Mouse (Mus musculus): ENCODE measurements around the gene Ptprb. TPM values are rescaled to one million over a fixed set of nuclear protein-coding genes. Genes with fewer than 3 reads are reported as not detected.

The Ptprb gene
- polyA plus RNA-seq, 1 experiment from 2014 or later, result 2.0 TPM

DNA sequence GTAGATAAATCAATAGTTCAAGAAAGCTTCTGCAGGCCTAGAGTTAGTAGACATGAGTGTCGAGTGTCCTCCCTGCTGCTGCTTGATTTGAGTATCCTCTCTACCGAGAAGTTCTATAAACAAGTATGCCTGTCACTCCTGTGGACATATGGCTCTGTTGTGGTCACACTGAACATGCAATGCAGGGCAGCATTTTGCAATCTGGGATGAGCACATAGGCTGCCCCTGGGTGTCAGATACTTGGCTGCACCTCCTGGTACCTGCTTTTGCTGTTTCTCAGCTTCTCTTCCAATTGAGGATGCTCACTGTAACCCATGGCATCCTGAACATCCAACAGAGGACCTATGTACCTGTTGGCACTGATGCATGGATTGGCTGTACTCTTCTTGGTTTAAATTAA lies 34.1 kb downstream of the Ptprb start:
- no peaks in the 10 kb centered on the region for H3K9me3 ChIP-seq (replicated peaks)
- H3K27me3 ChIP-seq (ENCODE audit: low read depth, poor library complexity, severe bottlenecking), result no peaks in the 10 kb centered on the region
- no peaks in the 10 kb centered on the region for H3K36me3 ChIP-seq
- DNase-seq (ENCODE audit: low spot score), result no peak
- no peak overlapping the region for H3K4me3 ChIP-seq
- H3K4me1 ChIP-seq, result 0 out of 2 replicates have a peak, but pooled peaks cover 5% of the 10 kb centered on the region
- no peak overlapping the region for H3K27ac ChIP-seq (replicated peaks)
- 88% methylated on average over 2 of the region's 2 CpGs for whole genome bisulfite sequencing

DNA sequence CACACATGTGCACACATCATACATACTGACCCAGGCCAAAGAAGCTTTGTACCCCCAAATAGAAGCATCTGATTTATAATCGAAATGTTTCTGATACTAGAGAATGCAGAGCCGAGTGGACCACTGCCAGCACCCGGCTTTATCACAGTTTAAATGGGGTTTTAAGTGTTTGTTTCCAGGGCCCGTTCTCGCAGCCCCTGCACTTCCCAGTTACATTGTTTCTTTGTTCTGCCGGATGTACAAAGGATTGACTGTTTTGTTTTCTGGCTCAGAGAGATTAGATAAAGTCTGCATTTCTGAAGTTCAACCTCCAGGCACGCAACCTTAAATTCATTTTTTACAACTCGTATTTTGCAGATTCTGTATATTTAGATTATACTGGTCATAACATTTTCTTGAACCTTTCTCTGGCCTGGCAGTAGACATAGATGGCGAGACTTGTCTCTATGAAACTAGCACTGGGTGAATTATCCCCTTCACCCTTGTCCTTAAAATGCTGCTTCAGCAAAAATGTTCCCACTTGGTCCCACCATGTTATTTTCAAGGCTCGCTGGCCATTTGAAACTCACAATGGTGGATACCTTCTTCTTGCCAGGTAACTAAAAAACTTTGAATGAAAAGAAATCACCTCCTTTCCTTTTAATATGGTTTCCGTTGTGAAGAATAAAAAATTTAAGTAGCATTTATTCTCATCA lies 35.3 kb downstream of the Ptprb start:
- DNase-seq (ENCODE audit: low spot score), result no peak
- WGBS, result 59% methylated on average over 11 of the region's 11 CpGs
- Histone ChIP-seq H3K27ac (replicated peaks) (no peak overlapping the region), H3K4me3 (no peak overlapping the region), H3K36me3 (no peaks in the 10 kb centered on the region), H3K9me3 (replicated peaks) (no peaks in the 10 kb centered on the region), H3K4me1 (0 out of 2 replicates have a peak, but pooled peaks cover 5% of the 10 kb centered on the region), H3K27me3 (ENCODE audit: low read depth, poor library complexity, severe bottlenecking) (no peaks in the 10 kb centered on the region)

DNA sequence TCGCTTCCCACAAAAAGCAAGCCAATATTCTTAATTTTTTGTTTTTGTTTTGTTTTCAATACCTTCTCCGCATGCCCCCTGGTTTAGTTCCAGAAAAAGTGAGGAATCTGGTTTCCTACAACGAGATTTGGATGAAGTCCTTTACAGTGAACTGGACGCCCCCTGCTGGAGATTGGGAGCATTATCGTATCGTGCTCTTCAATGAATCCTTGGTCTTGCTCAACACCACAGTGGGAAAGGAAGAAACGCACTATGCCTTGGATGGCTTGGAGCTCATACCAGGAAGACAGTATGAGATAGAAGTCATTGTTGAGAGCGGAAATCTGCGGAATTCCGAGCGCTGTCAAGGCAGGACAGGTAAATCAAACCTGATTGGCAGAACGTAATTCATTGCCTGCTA lies 43.9 kb downstream of the Ptprb start:
- Histone ChIP-seq H3K27ac (replicated peaks) (no peak overlapping the region), H3K36me3 (no peaks in the 10 kb centered on the region), H3K9me3 (replicated peaks) (no peaks in the 10 kb centered on the region), H3K4me1 (no peaks in the 10 kb centered on the region), H3K4me3 (no peak overlapping the region), H3K27me3 (ENCODE audit: low read depth, poor library complexity, severe bottlenecking) (no peaks in the 10 kb centered on the region)
- WGBS, result 21% methylated on average over 12 of the region's 12 CpGs
- DNase-seq (ENCODE audit: low spot score), result peak; percentile 71

DNA sequence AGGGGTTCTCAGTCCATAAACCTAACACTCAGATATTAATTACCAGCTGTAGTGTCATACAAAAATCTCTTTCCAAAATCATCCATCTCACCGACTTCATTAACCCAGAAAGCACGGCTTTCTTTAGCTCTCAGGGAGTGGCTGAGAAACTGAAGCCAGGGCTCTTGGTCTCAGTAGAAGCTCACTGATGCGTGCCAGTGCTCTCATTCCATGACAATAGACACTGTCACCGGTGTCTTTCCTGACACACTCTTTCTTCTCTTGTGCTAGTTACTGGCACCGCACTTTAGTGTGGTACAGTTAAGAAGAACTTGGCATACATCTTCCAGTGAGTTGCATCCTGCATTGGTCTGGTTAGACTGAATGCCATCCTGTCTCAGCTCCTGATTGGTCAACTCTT lies 53.8 kb downstream of the Ptprb start:
- Histone ChIP-seq H3K9me3 (replicated peaks) (no peaks in the 10 kb centered on the region), H3K27me3 (ENCODE audit: low read depth, poor library complexity, severe bottlenecking) (peaks cover 13% of the 10 kb centered on the region), H3K4me3 (no peak overlapping the region), H3K36me3 (no peaks in the 10 kb centered on the region), H3K27ac (replicated peaks) (no peak overlapping the region), H3K4me1 (peaks cover 20% of the 10 kb centered on the region)
- 34% methylated on average over 5 of the region's 5 CpGs for WGBS
- DNase-seq (ENCODE audit: low spot score), result no peak

DNA sequence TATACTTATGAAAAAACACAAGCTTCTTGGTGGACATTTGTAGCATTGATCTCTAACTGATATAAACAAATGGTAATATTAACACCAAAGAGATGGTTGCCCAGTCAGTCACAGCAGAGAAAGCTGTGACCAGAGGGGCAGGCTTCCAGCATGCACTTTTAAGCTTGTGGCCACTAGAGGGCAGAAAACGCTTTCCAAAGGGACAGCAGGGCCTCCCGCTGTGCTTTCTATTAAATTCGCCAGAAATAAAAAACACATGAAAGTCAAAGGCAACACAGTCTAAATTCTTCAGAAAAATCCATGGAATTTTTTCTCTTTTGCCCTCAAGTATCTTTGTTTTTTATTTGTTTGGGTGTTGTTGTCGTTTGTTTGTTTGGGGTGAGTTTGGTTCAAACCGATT lies 55.1 kb downstream of the Ptprb start:
- WGBS, result 16% methylated on average over 5 of the region's 5 CpGs
- DNase-seq (ENCODE audit: low spot score), result peak; percentile 67
- H3K9me3 ChIP-seq (replicated peaks), result no peaks in the 10 kb centered on the region

DNA sequence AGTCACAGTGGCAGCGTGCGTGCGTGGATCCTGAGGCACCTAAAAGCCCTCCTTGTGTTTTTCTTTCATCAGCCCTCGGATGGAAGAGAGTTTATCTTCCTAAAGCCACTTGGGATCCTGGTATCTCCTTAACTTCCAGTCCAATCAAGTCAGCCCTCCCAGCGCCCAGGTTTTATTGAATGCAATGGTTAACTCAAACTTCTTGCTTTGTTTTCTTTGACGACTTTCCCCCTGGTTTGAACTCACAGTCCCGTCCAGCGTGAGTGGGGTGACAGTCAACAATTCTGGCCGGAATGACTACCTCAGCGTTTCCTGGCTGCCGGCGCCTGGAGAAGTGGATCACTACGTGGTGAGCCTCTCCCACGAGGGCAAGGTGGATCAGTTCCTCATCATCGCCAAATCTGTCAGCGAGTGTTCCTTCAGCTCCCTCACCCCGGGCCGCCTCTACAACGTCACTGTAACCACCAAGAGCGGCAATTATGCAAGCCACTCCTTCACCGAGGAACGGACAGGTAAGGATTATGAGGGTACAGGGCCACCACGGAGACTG lies 55.7 kb downstream of the Ptprb start:
- Histone ChIP-seq H3K9me3 (replicated peaks) (no peaks in the 10 kb centered on the region), H3K36me3 (no peaks in the 10 kb centered on the region), H3K27me3 (ENCODE audit: low read depth, poor library complexity, severe bottlenecking) (peaks cover 13% of the 10 kb centered on the region), H3K27ac (replicated peaks) (no peak overlapping the region), H3K4me3 (peak overlapping the region; percentile 28), H3K4me1 (peaks cover 20% of the 10 kb centered on the region)
- peak; percentile 19 for DNase-seq (ENCODE audit: low spot score)
- WGBS, result 19% methylated on average over 23 of the region's 23 CpGs

More for the DNA sequence above, 55.1 kb downstream of the Ptprb start:
- Histone ChIP-seq H3K36me3 (no peaks in the 10 kb centered on the region), H3K27me3 (ENCODE audit: low read depth, poor library complexity, severe bottlenecking) (peaks cover 13% of the 10 kb centered on the region), H3K4me3 (peak overlapping the region; percentile 28), H3K4me1 (peaks cover 20% of the 10 kb centered on the region), H3K27ac (replicated peaks) (no peak overlapping the region)

DNA sequence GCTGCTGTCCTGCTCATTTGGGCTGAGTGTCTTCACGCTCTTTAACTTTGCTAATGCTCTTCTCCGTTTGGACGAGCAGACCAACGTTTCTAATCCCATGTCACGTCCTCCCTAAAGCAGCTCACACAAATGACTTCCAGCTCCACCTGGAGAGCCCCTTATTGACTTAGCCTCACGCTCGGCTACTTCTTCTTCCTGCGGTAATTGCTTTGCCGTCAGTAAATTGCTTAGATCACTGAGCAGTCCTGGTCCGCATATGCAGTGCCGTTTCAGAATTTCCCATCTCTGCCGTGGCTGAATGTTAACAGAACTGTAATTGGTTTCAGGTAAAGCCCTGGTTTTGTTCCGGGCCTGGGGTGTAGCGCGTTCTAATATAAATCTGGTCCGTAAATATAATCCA lies 58.3 kb downstream of the Ptprb start:
- Histone ChIP-seq H3K27ac (replicated peaks) (no peak overlapping the region), H3K4me3 (no peak overlapping the region), H3K36me3 (no peaks in the 10 kb centered on the region), H3K4me1 (peaks cover 20% of the 10 kb centered on the region), H3K9me3 (replicated peaks) (no peaks in the 10 kb centered on the region), H3K27me3 (ENCODE audit: low read depth, poor library complexity, severe bottlenecking) (peaks cover 13% of the 10 kb centered on the region)
- DNase-seq (ENCODE audit: low spot score), result no peak
- 60% methylated on average over 16 of the region's 16 CpGs for WGBS

DNA sequence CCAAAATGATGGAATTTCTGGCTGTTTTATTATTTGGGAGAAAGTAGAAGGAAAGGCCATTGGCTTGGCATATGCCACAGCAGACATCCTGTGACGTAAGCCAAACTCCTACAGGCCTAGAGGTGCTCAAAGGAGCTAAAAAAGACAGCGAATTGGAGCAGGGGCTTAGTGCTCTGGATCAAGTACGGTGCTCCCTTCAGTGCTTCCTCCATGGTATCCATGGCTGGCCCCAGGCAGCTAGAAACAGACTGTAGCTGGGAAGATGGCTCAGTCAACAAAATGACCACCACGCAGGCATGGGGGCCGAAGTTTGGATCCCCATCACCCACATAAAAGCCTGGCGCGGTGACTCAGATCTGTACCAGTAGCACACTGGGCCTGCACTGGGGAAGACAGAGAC lies 58.8 kb downstream of the Ptprb start:
- Histone ChIP-seq H3K36me3 (no peaks in the 10 kb centered on the region), H3K27ac (replicated peaks) (no peak overlapping the region), H3K9me3 (replicated peaks) (no peaks in the 10 kb centered on the region), H3K27me3 (ENCODE audit: low read depth, poor library complexity, severe bottlenecking) (peaks cover 13% of the 10 kb centered on the region), H3K4me1 (peaks cover 17% of the 10 kb centered on the region), H3K4me3 (no peak overlapping the region)
- DNase-seq (ENCODE audit: low spot score), result no peak
- 92% methylated on average over 7 of the region's 7 CpGs for WGBS

DNA sequence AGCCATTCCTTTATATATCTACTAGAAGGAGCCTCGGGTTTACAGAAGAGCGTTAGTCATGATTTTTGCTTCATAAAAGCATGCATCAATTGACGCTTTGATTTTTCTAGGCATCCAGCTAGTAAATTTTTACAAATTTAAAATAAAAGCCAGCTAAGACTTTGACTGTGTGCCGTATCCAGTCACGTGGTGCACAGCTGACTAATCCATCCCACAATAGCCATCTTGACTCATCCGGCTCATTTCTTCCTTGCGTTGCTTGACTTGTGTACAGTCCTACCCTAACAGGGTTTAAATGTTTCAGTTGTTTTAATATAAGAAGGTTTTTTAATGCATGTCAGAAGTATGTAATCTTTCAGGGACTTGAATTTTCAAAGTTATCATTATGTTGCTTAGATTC lies 60.0 kb downstream of the Ptprb start:
- Histone ChIP-seq H3K9me3 (replicated peaks) (no peaks in the 10 kb centered on the region), H3K36me3 (no peaks in the 10 kb centered on the region), H3K4me3 (no peak overlapping the region), H3K27ac (replicated peaks) (no peak overlapping the region), H3K27me3 (ENCODE audit: low read depth, poor library complexity, severe bottlenecking) (peaks cover 13% of the 10 kb centered on the region), H3K4me1 (peaks cover 12% of the 10 kb centered on the region)
- 94% methylated on average over 7 of the region's 7 CpGs for WGBS
- DNase-seq (ENCODE audit: low spot score), result no peak

DNA sequence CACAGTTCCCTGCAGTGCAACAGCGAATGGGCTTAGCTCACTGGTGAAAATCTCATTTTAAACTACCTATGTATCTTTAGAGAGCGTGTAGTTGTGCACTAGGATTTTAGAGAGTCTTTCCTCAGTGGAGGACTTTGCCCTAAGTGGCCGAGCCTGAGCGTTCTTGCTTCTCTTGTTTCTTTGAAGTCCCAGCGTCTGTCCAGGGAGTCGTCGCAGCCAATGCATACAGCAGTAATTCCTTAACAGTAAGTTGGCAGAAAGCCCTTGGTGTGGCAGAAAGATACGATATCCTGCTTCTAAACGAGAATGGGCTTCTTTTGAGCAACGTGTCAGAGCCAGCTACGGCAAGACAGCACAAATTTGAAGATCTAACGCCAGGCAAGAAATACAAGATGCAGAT lies 65.9 kb downstream of the Ptprb start:
- Histone ChIP-seq H3K27me3 (ENCODE audit: low read depth, poor library complexity, severe bottlenecking) (no peaks in the 10 kb centered on the region), H3K4me1 (no peaks in the 10 kb centered on the region), H3K36me3 (no peaks in the 10 kb centered on the region), H3K4me3 (no peak overlapping the region), H3K27ac (replicated peaks) (no peak overlapping the region), H3K9me3 (replicated peaks) (no peaks in the 10 kb centered on the region)
- WGBS, result 94% methylated on average over 12 of the region's 12 CpGs
- no peak for DNase-seq (ENCODE audit: low spot score)

DNA sequence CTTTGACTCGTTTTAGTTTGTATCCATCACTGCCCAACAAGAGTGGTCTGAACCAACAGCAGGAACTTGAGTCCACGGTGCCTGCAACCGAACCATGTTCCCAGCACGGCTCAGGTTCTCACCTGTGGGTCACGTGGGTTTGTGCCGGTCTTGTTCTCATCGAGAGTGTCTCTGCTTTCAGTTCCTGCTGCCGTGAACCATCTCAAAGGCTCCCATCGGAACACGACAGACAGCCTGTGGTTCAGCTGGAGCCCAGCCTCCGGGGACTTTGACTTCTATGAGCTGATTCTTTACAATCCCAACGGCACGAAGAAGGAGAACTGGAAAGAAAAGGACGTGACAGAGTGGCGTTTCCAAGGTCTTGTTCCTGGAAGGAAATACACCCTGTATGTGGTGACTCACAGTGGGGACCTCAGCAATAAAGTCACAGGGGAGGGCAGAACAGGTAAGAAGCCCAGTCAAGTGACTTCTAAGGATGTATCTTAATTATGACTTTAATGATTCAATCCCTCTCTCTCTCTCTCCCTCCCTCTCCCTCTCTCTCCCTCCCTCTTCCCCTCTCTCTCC lies 71.4 kb downstream of the Ptprb start:
- Histone ChIP-seq H3K4me3 (no peak overlapping the region), H3K9me3 (replicated peaks) (no peaks in the 10 kb centered on the region), H3K27ac (replicated peaks) (no peak overlapping the region), H3K4me1 (peaks cover 5% of the 10 kb centered on the region; the same call in 1 of the 2 replicates), H3K36me3 (no peaks in the 10 kb centered on the region), H3K27me3 (ENCODE audit: low read depth, poor library complexity, severe bottlenecking) (no peaks in the 10 kb centered on the region)
- 89% methylated on average over 15 of the region's 15 CpGs for WGBS
- no peak for DNase-seq (ENCODE audit: low spot score)

DNA sequence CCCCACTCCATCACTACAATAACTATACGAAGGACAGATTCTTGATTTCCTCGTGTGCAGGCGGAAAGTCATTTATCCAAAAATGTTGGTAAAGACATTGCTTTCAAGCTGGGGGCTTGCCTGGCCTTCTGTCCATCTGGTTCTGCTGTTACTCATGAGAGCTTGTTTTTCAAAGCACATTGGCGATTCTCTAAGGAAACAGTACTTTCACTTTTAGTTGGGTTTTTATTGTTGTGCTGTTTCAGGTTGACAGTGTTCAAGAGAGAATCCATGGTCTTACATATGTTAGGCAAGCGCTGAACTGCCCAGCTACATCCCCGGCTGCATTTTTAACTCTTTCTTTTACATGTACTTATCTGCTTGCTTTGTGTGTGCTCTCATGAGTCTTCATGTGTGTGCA lies 73.7 kb downstream of the Ptprb start:
- Histone ChIP-seq H3K27ac (replicated peaks) (no peak overlapping the region), H3K4me1 (peaks cover 5% of the 10 kb centered on the region; the same call in 1 of the 2 replicates), H3K27me3 (ENCODE audit: low read depth, poor library complexity, severe bottlenecking) (no peaks in the 10 kb centered on the region), H3K4me3 (no peak overlapping the region), H3K9me3 (replicated peaks) (no peaks in the 10 kb centered on the region), H3K36me3 (no peaks in the 10 kb centered on the region)
- 88% methylated on average over 6 of the region's 6 CpGs for WGBS
- no peak for DNase-seq (ENCODE audit: low spot score)

DNA sequence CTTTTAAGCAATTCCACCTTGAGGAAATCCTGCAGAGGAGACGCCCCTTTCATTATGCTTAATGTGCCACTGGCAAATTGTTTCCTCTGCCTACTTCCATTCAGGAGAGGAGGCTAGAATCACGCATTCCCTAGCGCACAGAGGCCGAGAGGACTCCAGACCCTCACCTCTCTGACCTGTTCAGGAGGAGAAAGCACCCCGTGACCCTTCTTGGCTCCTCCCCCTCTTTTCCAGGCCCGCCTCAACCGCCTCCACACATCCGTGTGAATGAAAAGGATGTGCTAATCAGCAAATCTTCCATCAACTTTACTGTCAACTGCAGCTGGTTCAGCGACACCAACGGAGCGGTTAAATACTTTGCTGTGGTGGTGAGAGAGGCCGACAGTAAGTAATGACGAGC lies 75.2 kb downstream of the Ptprb start:
- no peaks in the 10 kb centered on the region for H3K36me3 ChIP-seq
- no peaks in the 10 kb centered on the region for H3K9me3 ChIP-seq (replicated peaks)
- 44% methylated on average over 13 of the region's 13 CpGs for WGBS
- no peak for DNase-seq (ENCODE audit: low spot score)
- no peak overlapping the region for H3K4me3 ChIP-seq
- H3K27me3 ChIP-seq (ENCODE audit: low read depth, poor library complexity, severe bottlenecking), result no peaks in the 10 kb centered on the region
- H3K27ac ChIP-seq (replicated peaks), result no peak overlapping the region
- H3K4me1 ChIP-seq, result peaks cover 5% of the 10 kb centered on the region; the same call in 1 of the 2 replicates
